Mouse (Mus musculus): Measurements from ENCODE around the gene Tdrkh.

- TF ChIP-seq POLR2A (IDR thresholded peaks at IDR 0.05; ENCODE audit: borderline replicate concordance, extremely low read depth, low read depth, low read length) (no peak), CTCF (IDR thresholded peaks at IDR 0.05; ENCODE audit: insufficient read depth, low read length) (no peak)
These were observed 543 bp upstream of the Tdrkh start for GRCm38 (mm10) chr3:94412530-94412929.
